Mouse (Mus musculus) spleen, postnatal 36 days (tissue): ENCODE results near the gene Topors.

Experiments used
- DNase-seq, 2 experiments: peaks; one replicate each; pipeline ENCODE4 v3.0.0; 2022; ENCODE audit warnings: low spot score in 2 of 2, mixed read lengths in 1 of 2

The Topors gene

DNA sequence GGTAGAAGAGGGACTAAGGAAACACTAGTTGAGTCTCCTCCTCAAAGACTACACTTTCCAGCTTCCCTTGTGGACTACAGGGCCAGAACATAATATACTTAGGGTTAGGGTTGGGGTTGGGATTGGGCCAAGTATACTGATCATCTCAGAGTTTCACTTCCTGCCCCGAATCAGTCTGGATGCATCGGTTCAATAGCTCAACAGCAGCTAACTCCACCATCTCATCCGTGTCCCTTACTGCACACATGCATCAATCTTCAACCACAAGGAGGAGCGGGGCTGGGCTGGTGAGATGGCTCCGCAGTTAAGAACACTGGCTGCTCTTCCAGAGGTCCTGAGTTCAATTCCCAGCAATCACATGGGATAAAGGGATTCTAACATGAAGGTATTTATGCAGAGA lies 18.7 kb downstream of the Topors start:
- DNase-seq: no peak

DNA sequence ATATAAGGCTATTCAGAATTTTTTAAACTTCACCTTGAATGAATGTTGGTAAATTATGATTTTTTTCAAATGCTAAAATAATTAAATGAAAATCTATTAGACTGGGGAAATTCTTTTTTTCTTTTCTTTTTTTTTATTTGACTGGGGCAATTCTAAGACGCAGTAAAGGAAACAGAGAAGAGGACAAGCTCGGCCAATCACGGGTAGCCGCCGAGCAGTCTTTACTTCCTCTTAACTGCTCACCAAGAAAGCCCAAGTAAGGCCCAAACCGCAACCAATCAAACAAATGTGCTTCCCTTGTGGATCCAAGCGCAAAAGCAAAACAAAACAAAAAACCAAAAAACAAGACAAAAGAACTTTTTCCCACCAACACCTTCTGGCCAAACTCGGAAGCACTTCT lies 25.6 kb downstream of the Topors start:
- peak; percentile 69 to 75 for DNase-seq

DNA sequence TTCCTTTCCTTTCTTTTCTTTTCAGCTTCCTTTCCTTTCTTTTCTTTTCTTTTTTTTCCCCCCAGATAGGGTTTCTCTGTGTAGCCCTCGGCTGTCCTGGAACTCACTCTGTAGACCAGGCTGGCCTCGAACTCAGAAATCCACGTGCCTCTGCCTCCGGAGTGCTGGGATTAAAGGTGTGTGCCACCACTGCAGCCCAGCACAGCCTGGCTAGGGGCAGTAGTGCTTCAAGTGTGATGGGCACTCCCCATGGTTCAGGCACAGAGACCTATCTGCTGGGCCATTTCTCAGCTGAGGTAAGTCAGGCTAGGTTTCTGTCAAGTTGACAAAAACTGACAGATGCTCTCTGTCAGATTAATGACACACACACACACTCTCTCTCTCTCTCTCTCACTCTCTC lies 26.6 kb downstream of the Topors start:
- DNase-seq: no peak

DNA sequence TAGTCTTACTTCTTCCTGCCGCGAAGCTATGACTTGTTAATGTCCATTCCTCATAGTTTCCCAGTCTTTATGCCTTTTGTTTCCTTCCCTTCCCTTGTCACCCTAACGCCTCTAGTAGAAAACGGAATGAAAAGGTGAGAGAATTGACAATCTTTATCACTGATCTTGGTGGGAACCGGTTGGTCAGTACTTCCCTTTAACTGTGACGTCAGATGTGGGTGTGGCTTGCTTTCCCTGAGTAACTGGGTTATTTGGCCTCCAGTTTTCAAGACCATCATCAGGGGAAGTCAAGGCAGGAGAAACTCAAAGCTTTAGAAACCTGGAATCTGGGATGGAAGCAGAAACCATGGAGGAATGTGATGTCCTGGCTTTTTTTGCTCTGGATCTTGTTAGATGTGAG lies 27.7 kb downstream of the Topors start:
- DNase-seq: no peak

DNA sequence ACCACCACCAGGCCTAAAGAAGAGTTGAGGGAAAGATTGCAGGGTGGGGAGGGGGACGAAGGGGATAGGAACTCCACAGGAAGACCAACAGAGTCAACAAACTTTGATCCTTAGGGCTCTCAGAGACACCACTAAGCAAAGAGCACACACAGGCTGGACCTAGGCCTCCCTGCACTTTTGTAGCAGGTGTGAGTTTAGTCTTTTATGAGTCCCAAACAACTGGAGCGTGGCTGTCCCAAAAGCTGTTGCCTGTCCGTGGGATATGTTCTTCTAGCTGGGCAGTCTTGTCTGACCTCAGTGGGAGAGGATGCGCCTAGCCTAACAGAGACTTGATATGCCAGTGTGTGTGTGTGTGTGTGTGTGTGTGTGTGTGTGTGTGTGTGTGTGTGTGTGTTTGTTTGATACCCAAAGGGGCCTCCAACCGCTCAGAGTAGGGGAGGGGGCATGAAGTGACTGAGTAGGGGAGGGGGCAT lies 29.3 kb downstream of the Topors start:
- DNase-seq: peak in 1 of 2 experiments; percentile 17

DNA sequence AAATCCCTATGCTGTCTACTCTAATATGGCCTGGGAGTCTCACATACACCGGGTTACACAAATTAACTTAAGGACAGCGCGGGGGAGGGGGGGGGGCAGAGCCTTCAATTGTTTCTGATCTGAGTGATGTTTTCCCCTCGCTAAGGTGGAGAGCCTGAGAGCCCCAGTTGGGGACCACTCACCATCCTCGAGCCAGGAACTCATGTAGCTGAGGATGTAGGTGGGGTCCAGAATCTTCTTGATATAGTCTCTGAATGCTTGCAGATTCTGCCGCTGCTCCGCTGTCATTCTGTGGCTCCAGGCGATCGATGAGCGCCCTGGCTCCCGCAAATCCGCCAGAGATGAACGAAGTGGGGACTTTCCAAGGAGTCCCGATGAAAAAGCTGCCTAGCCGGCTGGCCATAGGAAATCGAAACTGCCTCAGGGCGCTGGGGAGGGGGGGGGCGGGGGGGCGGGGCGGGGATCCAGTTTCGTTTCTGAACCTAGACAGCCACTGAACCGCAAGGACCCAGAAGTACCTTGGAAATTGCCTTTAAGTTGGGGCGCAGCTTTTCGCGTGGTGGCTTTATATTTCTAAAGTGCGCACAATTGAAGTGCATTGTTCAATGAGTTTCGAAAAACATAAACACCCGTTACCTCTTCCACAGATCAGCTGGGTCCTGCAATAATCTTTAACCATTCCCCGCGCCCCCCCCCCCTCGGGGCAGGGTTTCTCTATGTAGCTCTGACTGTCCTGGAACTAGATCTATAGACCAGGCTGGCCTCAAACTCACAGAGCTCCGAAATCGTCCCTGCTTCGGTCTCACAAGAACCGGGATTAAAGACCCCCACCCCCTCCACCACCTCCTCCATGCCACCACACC lies 30.0 kb downstream of the Topors start, which contains the start of gene Ddx58:
Ddx58 (minus strand) TSS at position 420 of the 863 bp plus-strand sequence.
- DNase-seq: peak; percentile 23 to 34

DNA sequence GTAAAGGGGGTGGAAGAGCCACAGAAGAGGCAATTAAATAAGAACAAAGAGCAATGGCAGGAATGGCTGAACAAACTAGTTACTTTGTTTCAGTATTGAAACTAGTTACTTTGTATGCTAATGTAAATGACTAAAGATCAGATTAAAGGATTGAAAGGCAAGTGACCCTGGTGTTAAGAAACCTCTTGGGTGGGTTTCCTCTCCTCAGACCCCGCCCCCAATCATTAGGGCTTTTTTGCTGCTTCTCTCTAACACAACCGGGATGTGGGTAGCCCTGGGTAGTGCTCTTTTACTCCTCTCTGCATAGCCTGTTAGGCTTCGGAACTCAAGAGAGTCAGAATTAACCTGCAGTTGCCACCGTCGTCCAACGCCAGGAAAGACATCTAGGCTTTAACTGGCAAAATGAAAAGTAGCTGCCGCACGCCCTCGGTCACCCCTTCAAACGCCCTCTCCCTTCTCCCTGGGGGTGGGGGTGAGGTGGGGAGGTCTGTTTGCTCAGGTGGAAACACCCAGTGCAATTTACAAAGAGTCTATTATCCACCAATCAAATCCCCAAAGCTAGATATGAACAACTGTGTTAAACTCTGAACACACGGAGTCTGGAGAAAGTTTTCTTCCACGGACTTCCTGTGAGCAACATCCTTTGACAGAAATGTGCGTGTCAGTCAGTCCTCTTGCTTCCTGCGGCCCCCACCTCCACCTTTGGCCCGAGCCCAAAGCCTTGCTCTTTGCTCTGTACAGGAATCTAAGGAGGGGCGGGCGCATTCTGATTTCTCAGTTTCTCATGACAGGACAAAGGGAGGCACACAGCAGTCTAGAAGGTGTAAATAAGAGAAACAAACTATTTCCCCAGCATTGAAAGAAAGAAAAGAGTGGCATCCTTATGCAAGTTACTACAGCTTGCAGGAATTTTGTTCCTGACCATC lies 30.9 kb downstream of the Topors start:
- peak; percentile 55 to 58 for DNase-seq

DNA sequence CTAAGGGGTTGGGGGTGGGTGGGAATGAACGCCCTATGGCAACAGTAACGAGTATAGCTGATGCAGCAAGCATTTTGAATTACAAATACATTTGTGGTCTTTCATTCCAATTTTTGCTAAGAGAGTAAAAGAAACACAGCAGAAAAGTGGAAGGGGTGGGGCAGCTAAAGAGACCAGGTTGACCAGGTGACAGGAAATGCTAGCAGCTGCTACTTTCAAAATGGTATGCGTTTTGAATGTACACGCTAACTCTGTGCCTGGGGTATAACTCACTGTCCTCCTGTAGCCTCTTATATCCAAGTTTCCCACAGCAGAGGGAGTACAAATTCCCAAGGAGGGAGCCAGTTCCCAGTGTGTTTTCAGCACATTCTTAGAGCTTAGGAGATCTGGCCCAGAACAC lies 32.8 kb downstream of the Topors start:
- peak; percentile 37 to 40 for DNase-seq

DNA sequence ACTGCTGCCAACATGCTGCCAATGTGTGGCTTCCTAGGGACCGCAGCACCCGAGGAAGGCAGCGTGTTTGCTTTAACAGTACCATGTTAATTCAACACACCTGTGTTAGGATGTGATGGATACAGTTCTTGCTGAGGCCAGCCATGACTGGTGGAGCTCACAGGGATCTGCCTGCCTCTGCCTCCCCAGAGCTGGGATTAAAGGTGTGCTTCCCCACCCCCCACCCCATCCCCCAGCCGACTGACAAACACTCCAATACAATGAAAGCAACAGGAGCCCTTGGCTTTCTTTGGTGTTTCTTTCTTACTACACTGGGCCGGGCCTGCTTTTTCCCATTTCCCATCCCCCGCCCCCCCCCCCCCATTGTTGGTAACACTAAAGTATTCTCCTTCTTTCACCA lies 35.4 kb downstream of the Topors start:
- DNase-seq: no peak

DNA sequence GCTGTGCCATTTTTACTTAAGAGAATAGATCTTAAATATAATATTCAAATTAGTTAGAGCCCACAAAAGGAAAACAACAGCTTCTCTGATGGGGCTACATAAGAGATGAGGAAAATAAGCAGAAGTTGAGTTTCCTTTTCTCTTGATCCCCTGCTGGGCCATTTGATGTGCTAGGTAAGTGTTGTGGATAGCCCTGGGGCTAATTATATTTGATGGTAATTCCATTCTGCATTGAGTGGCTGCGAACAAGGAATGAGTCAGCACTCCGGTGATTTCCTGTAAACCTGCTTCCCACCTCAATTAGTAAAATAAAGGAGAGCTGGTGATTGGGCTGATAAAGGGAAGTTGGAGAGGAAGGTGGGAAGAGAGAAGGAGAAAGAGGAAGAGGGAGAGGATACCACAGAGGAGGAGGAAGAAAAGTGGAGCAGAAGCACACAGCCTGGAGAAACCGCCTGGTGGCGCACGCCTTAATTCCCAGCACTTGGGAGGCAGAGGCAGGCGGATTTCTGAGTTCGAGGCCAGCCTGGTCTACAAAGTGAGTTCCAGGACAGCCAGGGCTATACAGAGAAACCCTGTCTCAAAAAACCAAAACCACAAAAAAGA lies 36.5 kb downstream of the Topors start:
- DNase-seq: no peak

DNA sequence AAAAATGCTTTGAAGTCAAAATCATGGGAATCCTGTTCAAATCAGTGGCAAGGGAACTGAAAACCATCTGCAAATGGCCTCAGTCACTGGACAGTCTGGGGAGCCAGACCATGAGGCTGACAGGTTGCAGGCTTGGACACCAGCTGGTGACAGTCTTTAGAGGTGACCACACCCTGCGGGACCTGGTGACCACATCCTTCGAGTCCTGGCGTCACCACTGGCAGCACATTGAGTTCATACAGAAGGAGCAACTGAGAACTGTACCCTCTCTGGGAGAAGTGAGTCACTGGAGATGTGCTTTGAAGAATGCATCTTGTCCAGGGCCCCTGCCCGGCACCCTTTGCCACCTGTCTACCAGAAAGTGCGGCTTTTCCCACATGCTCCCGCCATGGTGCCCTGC lies 39.9 kb downstream of the Topors start:
- no peak for DNase-seq

DNA sequence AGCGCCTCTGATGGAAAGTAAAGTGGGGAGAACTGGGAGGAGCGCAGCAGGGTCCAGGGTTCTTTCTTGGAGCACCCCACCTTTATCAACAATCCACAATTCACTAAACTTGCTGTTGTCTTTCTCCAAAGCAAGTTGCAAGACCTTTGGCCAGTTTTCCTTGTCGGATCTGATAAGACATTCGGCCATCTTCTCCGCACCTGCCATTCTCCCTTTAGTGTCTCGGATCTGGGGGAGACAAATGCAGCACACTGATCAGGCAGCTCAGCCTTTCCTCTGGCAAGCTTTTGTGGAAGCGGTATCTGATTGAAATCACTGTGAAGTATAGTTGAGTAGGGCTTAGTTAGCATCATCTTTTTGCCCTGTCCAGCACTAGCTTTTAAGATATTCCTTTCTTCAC lies 41.8 kb downstream of the Topors start:
- no peak for DNase-seq

DNA sequence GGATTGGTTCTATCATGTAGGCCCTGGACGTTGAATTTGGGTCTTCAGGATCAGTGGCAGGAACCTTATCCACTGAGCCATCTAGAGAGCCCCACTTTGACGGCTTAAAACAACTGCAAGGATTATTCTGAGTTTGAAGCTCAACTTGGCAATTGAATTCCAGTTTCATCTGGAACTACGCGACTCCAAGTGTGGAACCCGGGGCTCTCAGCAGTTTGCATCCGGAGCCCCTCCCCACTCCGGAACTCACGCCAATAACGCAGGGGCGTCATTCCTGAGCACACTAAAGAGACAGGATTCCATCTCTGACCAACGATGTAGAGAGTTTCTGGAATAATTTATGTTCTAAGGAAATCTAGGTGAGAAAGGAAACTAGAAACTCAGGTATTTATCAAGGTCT lies 42.5 kb downstream of the Topors start:
- DNase-seq: no peak

DNA sequence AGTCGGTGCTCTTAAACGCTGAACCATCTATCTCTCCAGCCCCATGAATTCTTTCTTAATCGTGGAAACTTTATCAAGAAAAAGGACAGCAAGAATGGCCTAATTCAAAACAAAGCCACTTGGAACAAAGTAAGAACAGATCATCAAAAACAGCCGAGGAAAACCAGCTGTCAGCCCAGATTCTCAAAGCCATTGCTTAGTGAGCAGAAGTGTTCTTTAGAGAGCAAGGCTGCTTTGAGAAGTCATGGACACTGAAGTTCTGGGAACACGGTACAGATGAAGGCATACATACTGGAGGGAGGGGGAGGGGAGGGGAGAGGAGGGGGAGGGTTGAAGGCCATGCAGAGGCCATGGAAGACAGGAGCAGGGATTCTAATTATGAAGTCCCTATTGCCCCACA lies 43.6 kb downstream of the Topors start:
- no peak for DNase-seq

DNA sequence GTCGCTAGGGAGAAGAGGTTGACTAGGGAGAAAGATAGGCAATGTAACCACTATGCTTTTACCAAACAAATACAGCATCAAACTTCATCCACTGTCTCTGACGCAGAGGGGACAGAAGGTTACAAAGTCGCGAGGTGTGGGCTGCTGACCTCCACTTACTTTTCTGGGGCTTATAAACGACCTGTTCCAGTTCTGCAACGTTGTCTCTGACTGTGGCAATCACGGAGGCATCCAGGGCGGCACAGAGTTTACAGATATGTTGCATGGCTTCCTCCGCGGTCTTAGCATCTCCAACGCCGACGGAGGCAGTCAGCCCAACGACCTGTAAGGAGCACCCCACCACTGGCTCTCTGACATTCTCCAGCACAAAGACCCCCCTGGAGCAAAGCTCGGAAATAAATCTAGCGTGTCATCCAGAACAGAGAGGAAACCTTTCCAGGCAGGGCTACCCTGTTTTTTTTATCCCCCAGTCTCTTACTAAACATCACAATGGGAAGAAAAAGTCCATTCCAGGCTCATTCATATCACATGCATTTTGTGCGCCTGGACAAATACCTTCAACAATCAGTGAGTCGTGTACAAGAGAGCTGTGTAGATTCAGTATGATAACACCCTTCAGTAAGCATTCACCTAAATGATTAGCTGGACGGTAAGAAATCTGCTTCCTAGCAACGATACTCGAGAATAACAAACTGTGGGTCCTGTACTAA lies 47.6 kb downstream of the Topors start:
- no peak for DNase-seq

DNA sequence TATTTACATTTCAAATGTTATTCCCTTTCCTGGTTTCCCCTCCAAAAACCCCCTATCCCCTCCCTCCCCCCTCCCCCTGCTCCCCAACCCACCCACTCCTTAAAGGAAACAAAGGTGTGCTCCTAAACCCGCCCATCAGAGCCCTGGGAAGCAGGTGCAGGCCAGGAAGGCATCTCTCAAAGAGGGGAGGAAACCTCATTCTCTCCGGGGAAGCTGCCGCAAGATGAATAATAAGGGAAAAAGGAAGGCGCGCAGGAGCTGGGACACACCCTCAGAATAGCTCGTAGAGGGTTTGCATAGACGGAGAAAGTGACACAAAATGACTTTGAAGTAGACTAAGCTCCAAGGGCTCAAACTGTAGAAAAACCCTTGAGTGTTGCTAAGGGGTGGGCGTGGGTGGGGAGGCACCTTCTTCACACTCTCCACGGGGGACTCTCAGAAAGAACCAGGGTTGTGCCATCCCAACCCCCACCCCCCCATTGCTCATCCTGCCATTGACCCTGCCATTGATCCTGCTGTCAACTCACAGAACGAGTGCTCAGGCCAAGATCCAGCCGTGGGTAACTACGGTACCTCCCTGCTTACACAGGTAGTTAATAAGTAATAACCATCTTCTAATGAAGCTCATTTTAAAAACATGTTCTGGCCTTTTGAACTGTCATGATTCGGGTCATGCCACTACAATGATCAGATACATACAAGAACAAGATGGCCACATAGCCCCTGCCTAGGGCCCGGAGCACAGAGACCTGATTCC lies 48.5 kb downstream of the Topors start:
- no peak for DNase-seq

DNA sequence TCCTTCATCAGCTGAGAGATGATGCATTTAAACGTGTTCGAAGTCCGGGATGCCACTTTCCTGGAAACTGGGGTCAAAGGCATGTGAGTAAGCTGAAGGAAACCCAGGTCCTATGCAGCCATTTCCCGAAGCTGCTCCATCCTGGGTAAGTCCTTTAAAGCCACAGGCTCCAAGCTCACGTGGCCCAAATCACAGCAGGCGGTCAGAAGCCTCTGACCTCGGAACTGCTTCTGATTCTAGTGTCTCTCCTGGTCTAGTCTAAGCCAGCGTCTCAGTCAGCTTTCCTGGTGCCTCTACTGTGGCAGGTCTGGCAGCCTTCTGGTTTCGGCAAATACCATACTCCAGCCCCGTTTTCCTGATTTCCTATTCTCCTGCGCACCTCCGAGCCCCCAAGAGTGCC lies 49.2 kb downstream of the Topors start:
- DNase-seq: no peak

DNA sequence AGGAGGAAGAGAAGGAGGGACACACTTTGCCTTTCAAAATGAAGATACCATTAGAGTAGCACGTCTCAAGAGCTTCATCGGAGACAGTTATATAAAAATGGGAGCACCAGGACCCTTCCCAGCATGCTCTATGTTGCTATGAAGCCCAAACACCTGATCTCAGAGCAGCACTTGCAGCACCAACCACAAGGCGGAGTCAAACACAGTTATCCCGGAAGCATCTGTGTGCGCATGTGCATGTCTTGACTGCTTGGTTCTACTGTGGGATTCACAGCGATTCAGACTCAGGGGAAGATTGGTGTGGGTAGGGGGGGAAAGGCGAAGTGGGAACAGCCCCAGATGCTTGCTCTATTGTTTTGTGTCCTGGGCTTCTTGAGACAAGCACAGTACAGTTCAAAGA lies 51.3 kb downstream of the Topors start:
- peak; percentile 29 to 30 for DNase-seq

DNA sequence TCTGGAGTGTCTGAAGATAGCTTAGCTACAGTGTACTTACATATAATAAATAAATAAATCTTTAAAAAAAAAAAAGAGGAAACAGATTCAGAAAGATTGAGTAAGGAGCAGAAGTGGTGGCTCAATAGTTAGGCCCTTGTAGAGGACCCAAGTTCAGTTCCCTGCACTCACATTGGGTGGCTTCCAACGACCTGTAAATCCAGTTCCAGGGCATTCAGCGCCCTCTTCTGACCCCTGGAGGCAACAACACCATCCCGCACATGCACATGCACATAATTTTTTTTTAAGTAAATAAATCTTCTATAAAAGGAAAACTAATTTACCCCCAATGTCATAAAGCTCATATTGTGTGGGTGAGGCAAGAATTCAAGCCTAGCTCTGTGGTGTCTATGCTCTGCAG lies 51.7 kb downstream of the Topors start:
- no peak for DNase-seq

DNA sequence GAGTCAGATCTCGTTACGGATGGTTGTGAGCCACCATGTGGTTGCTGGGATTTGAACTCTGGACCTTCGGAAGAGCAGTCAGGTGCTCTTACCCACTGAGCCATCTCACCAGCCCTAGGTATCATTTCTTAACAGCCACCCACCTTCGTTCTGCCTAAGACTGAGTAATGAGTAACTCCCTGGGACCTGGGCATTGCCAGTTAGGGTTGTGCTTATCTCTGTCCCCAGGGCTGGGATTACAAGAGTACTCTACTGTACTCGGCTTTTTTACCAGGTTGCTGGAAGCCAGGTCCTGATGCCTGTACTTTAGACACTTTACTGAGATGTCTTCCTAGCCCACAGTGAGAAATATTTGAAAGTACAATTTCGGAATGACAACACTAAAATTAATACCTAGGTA lies 57.5 kb downstream of the Topors start:
- no peak for DNase-seq
